Mouse (Mus musculus) liver (tissue): ENCODE measurements around the gene Plek2.
"Not testable (repeated sequence)": the region's sequence is repeated elsewhere in the genome, so short reads cannot be mapped to it uniquely, and the experiment has no call there.

ENCODE experiments used
- DNase-seq: peaks from one replicate; pipeline ENCODE4 v3.0.0-alpha.2; 2020; ENCODE audit warnings: mixed read lengths

Plek2 gene

DNA sequence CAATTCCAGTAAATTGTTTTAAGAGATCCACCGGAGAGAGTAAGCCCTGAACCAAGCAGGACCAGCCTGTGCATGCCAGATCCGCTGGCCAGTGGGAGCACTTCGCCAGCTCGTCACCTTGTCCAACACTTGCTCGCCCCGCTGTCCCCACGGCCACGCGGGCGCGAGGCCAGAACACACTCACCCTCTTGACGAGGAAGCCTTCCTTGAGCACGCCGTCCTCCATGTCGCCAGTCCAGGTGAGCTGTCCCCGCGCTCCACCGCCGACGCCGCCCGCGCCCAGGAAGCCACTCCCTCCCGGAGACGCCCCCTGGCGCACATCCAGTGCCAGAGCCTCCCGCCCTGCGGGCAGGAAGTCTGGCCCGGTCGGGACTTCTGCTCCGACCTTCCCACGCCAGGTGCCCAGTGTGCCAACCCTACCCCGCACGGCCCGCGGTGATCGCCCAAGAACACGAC, at the start of gene Plek2:
Plek2 (minus strand) TSS at position 258 of the 456 bp plus-strand sequence.
- DNase-seq, result peak; percentile 95

- DNase-seq, result no peak
Measured at GRCm38 (mm10) chr12:78956405-78956804, 49.6 kb upstream of the Plek2 start.

DNA sequence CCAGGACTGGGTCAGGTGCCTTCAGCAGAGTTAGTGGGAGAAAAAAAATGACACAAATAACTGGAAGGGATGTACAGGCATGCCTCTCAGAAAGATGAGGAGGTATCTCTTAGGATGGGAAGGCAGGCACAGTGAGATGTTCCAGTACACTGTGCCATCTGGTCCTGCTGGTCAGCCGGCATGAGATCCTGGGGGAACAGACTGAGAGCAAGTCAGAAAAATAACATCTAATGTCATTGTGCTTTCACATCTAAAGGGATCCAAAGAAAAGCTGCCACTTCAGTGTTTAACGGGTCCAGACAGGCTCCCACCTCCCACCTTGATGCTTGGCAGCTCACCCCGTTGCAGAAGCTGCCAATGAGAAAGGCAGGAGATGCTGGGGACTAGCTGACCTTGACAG, 45.7 kb upstream of the Plek2 start:
- DNase-seq, result no peak

- DNase-seq, result no peak
Measured at GRCm38 (mm10) chr12:78952053-78952452, 45.3 kb upstream of the Plek2 start.

GRCm38 (mm10) chr12:78947661-78948060, 40.9 kb upstream of the Plek2 start:
- DNase-seq, result no peak

DNA sequence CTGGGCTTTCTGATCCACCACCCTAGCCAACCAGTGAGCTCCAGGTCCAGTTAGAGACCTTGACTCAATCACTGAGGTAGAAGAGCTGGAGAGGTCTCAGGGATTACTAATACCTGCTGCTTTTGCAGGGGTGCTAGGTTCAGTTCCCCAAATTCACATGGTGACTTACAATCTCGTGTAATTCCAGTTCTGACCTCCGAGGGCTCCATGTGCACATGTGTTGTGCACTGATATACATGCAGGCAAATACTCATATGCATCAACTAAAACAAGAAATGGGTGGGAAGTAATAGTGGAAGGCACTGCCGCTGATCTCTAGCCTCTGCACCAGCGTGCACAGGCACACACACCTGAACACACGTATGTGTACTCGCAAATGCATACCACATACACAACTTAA, 40.4 kb upstream of the Plek2 start:
- DNase-seq, result no peak

DNA sequence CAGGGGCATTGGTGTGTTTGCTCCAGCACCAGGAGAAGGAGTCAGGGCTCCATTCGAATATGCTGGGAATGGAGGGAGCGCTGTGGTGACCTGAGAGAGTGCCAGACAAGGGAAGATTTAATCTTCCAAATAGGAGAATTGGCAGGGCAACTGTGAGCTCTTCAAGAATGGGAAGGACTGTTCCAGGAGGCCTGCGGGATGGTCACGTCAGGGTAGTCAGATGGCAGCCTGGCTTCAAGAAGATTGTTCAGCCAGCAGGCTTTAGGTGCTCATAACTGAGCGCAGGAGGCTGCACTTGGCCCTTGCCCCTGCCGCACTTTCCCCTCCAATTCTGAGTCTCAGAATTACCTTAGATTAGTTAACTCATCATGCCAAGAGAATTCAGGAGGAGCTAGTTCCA, 36.2 kb upstream of the Plek2 start:
- DNase-seq, result no peak

- DNase-seq, result no peak
Measured at GRCm38 (mm10) chr12:78940081-78940480, 33.3 kb upstream of the Plek2 start.

- no peak for DNase-seq
Measured at GRCm38 (mm10) chr12:78939393-78940037, 32.8 kb upstream of the Plek2 start.

- DNase-seq, result no peak
Measured at GRCm38 (mm10) chr12:78936494-78936893, 29.7 kb upstream of the Plek2 start.

- no peak for DNase-seq
Measured at GRCm38 (mm10) chr12:78929900-78930299, 23.1 kb upstream of the Plek2 start.

DNA sequence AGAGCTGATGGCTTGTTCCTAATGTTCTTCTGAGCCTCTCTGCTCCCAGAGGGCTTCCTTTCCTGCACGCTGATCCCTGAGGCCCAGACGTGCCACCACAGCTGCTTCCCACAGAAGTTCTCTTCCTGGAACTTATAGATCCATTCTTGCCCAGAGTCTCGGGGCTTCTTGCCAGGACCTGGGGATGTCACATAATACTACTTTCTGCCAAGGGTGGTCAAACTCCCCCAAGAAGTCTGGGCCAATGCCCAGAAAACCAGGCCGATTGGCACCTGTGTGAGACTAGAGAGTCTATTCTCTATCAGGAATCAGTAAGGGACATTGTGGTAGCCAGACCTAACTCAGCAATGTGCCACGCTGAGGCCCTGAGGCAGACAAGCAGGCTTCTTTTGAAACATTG, 20.5 kb upstream of the Plek2 start:
- no peak for DNase-seq

GRCm38 (mm10) chr12:78923539-78924189, 16.9 kb upstream of the Plek2 start:
- no peak for DNase-seq

- DNase-seq, result not testable (repeated sequence)
Measured at GRCm38 (mm10) chr12:78922977-78923376, 16.2 kb upstream of the Plek2 start.

DNA sequence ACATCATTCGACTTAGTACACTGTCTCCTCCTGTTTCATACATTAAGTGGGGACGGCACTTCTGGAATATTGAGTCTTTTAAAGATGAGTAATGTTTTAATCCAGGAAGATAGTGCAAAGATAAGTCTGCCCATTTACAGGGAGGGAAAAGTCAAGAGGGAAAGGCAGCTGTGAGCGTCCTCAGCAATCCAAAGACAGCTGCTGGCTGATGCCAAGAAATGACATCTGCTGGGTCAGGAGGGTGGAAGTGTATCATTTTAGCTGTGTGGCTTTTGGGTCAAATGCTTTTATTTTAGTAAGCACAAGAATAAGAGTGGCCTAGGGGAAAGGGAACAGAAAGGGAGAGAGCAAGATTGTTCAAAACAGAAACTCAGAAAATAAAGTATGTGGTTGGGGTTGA, 15.3 kb upstream of the Plek2 start:
- no peak for DNase-seq

DNA sequence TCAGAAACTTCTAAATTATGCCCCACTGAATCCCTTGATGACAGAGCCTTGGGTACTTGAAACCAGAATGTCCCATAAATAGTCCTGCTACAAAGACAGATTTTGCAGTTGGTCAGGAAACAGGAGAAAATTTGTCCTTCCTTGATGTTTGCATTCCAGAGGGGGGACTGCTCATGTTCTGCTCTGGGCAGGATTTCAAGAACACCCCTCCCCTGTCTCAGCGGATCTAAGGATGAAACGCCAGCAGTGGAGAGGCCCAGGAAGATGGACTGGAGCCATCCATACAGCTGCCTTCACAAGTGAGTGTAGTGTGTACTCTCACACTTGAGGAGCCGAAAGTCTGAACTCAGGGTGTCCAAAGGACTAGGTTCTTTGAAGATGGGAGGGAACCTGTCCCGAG, 14.7 kb upstream of the Plek2 start:
- DNase-seq, result no peak

DNA sequence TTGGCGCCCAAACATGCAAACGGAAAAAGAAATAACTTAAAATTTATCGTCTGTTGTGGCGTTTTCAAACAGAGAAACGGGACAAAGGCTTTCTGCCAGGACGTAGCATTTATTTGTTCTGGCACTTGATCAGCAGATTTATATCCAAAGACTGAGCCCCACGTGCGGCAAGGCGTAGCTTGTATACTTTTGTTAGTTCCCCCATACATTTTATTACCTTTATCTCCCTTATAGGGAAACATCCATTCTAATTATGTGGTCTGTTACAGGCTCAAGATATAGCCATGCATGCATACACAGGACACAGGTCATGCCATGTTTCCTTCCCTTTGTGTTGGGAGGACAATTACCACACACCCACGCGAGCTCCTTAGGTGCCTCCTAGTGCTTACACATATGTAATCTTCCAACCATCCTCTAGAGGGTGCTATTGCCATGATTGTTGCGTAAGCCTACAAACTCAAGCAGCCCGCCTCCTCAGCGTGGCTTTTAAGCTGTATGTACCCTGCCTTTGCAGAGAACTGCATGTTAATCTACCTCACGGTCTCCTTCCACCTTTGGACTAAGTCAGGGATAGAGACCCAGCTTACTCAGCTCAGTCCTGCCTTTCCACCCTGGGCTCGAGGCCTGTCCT, 12.4 kb upstream of the Plek2 start:
- peak; percentile 59 for DNase-seq

DNA sequence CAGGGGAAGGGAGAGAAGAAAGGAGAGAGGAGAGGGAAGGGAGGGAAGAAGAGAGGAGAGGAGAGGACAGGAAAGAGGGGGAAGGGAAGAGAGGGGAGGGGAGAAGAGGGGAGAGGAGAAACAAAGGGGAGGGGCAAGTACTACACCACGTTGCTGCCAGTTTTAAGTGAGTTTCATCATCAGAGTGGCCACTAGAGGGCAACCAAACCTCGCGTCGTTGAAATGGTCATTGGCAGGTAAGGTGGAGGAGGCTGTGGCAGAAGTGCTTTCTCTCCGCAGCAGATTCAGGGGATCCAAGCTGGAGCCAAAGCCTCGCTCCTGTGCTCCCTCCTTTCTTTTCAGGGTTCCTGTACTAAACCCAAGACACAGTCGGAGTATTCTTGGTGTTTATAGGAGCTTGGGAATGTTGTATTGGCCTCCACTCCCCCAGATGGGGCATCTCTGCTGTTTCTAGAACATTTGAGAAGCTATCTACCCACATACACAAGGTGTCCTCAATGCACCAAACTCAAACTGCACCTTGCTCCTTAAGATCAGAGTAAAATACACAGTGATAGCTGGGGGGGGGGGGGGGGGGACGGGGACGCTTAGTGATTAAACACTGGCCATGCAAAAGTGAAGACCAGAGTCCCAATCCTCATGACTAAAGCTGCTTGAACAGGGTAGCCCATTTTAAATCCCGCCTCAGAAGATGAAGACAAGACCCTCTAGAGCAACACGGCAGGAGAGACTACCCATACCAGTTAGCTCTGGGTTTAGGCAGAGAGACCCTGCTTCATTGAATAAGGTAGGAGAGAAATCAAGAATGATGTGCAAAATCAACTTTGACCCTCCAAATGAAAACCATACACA, 11.7 kb upstream of the Plek2 start:
- peak; percentile 87 for DNase-seq

DNA sequence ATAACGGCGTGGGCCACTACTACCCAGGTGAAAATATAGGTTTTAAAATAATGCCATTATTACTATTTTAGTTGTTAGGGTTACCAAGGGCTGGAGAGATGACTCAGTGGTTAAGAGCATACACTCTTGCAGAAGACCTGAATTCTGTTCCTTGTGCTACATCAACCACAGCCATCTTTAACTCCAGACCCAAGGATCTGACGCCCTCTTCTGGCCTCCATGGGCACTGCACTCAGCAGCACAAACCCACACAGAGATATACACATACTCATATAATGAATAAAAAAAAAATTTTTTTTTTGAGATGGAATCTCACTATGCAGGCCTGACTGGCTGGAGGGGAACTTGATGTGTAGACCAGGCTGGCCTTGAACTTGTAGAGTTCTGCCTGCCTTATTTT, 9.5 kb upstream of the Plek2 start:
- DNase-seq, result peak; percentile 57

DNA sequence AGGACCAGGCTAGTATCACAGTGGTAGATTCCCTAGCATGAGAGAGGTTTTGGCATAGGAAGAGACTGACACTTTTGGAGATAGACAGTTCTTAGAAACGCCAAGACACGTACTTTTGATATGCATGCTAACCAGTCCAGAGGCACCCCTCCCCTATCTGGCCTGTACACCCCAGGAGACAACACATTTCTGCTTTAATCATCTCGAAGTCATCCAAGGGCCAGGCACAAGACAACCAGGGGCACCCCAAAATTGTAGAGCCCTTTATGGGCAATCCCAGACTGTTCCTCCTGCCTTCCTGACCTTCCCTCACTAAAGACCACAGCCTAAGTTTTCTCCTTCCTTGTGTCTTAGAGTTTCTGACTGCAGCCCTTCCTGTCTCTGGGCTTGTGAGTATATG, 8.8 kb upstream of the Plek2 start:
- peak; percentile 72 for DNase-seq

GRCm38 (mm10) chr12:78914458-78914857, 7.7 kb upstream of the Plek2 start:
- DNase-seq, result no peak

DNA sequence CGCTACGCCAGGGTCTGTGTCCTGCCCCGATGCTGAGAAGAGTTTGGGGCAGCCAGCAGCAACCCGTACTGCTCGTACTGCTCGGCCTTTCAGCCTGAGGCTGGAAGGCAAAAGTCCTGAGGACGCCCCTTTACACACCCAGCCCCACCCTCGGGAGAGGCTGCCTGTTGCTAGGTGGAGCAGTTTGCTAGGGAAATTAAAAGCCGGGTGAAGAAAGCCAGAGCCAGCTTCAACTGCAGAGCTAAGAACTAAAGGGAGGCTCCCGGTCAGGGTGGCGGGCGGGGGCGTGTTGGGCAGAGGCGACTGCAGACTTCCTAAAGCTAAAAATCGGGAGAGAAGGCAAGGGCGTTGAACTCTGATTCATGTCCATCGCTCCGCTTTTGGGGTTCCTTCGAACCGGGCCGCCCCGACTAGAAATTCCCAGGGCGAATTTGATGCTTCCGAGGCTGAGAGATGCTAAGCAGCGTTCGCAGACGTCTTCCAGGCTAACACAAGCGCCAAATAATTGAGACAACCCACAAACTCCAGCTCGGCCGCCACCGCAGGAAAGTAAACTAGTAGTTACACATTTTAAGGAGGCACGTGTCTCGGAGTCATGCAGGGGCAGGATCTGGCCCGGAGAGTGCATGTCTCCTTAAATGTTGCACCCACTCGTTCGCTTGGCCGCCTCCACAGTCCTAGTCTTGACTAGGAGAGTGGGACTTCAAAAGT, 5.1 kb upstream of the Plek2 start:
- peak; percentile 92 for DNase-seq
